Mouse (Mus musculus) mouse embryonic stem cell (cell line): ENCODE results near the gene Slc22a13.

ENCODE experiments used
- in situ Hi-C, 2 experiments: fragments of 300-500 bp; cut with MboI; formaldehyde crosslinking; loops; 1 replicate in 1 of 2; 3 replicates in 1 of 2; pipeline ENCODE4 v1.14.3; 2019 to 2020; ENCODE audit warnings: low sequenced_read_pairs in 2 of 2, low pct_unique_long_range_greater_than_20kb in 1 of 2, mixed read lengths in 1 of 2; ENCODE audit not compliant: unreplicated experiment in 1 of 2

The Slc22a13 gene

DNA sequence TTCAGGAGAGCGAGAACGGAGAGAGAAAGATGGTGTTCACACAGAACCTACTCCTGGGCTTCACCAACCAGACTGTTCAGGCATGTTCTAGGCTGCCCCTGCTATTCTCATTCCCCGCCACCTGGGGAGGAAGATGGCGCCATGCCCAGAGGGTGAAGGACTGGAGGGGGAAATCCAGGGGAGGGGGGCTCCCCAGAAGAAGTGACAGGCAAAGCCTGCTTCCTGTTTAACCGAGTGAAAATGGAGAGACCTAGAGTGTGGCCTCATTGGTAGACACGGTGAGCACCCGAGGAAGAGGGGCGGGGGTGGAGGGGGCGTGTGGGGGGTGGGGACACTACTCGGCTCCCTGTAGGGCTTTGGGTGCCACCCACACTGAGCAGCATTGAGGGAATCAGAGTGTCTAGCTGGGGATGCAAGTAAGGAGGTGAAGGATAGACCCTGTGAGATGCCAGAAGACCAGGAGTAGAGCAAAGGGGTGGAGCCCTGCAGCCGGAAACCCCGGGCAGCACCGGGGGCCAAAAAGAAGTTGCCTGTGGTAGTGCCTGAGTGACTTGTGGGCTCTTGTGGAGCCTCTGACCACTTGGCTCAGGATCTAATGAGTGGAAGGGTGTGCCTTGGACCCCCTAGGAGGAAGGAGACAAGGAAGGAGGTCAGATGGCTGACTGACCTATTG is 62.7 kb downstream of the Slc22a13 start:
- in situ Hi-C loops, result no loop called here

DNA sequence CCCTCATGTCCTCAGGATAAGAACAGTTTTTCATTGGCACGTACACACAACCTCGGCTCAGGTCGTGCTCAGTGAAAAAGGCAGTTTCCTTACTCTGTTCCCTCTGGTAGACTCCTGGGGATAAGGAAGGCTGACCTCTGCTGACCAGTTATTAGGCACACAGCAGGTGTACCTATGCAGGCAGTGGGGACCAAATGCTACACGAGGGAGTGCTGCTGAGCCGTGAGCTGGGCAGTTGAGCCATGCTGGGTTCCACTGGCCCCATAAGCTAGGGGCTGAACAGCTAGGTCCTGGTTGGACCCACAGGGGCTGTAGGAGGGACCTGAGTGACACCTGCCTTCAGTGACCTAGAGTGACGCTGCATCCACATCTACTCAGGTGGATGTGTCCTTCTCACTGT is 63.3 kb downstream of the Slc22a13 start:
- in situ Hi-C loops, result no loop called here

DNA sequence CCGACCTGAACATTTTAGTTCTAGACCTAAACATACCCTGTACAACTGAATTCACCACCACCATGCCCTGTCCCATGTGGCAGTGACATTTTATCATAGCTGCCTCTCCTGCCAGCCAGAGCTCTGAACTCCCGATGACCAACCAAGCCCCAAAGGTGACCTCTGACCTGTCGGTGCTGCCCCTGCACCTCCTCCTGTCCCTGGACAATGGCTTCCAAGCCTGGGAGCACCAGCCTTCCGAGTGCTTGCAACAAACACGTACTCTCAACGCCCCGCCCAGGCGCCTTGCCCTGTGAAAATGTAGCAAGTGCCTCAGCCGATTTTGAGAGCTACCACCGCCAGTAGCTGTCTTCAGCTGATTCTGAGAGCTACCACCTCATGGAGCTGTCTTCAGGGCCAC is 63.8 kb downstream of the Slc22a13 start:
- in situ Hi-C loops, result no loop called here

DNA sequence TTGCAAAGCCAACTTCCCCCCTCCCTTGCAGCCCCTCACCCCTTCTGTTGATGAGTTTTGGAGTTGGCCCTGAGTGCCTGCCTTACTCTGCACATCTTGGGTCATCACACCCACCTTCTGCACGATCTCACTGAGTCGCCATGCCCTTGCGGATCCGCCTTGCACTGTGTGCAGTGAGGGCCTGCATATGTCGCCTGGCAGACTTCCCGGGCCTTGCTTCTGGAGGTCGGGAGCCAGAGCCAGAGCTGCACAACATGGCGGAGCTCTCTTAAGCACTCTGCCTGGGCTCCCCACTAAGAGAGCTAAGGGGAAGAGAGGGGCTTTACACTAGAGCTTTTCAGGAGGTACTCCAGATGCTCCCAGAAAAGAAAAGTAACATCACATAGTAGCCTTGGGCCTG is 64.2 kb downstream of the Slc22a13 start:
- in situ Hi-C loops, result no loop called here

DNA sequence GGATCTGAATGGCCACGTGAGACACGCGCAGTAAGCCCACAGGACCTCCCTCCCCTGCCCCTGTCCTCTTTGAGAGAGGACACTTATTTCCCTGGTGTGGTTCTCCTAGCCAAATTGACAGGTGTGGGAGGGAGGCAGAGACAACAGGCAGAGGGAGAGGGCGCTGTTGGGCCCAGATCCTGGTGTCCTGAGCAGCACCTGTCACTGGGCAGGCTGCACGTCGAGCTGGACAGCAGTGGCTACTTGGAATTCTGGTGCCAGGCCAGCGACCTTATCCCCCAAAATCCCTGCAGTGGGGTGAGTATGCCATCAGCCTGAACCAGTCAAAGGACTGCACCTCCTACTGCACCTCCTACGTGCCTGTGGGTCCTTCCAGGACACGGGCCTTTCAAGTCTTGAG is 65.5 kb downstream of the Slc22a13 start:
- in situ Hi-C loops, result no loop called here
